Mouse (Mus musculus) brain, embryonic 18.5 days (tissue): ENCODE measurements around the gene Trpc5os.
A peak's percentile ranks its signal among the peaks of the same experiment; 100 is the strongest.

Source experiments
- DNase-seq: peaks from one replicate; pipeline ENCODE4 v3.0.0-alpha.2; 2012; ENCODE audit warnings: low read depth, low spot score

Trpc5os gene

DNA sequence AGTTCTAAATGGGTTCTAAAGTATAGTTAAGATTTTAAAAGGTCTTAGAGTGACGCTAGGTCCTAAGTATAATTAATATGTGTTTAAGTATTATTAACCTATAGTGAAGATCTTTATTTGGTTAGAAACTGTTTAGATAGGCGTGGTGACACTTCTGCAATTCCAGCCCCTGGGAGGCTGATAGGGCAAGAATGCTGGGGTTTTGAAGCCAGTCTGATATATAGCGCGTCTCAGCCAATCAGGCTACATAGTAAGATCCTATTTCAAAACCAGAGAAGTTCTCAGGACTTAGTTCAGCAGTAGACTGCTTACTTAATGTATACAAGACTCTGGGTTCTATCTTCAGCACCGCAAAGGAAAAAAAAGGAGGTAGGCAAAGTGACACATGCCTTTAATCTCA, at the start of gene Trpc5os:
TSS of gene Trpc5os (plus strand) at position 301 of the 400 bp plus-strand sequence.
- no peak for DNase-seq

DNA sequence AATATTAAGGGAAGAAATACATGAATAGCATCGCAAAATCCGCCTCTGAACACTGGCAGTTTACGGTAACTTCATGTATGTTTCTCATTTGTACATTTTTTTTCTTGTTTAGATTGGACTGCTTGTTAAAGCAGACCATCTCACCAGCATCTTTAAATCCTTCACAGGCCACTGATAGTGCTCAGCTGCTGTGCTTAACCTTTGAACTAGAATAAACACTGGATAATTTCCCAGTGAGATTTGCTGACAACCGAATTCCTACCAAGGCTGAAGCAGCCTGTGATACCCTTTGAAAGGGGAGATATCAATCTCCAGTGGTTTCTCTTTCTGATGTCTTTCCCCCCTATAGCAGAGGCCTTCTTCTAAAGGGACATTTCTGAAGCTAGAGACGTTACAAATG, 48.3 kb upstream of the Trpc5os start:
- no peak for DNase-seq

DNA sequence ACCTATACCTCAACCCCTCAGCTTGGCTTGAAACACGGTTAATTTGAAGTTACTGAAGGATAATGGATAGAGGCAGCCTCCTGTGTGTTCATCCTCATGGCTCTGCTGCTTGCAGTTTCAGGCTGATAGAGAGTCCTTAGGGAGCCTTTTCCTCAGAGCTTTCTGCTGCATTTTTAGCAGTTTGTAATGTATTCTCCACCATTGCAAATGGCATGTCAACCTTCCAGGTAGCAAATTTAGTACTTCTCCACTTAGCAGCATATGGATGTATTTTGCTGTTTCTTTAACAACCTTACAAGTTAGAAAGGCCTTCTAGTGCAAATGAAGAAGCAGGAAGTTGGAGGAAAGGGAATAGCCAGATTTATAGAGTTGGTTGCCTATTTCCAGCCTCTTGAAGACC, 36.1 kb upstream of the Trpc5os start:
- no peak for DNase-seq

DNA sequence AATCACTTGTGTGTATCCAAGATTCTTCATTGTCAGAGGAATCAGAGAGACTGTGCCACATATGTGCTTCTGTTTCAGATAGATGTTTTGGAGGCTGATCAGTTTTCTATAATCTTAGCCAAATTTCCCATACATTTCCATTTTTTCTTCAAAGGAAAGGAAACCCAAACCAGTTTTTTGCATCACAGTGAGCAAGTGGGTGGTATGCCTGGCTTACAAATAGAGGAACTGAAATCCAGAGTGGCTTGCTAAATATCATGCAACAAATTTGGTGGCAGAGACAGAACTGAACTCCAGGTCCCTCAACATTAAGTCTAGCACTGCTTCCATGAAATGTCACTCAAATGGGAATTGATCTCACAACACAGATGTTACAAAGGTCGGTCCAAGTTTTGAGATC, 35.3 kb upstream of the Trpc5os start:
- DNase-seq = no peak

DNA sequence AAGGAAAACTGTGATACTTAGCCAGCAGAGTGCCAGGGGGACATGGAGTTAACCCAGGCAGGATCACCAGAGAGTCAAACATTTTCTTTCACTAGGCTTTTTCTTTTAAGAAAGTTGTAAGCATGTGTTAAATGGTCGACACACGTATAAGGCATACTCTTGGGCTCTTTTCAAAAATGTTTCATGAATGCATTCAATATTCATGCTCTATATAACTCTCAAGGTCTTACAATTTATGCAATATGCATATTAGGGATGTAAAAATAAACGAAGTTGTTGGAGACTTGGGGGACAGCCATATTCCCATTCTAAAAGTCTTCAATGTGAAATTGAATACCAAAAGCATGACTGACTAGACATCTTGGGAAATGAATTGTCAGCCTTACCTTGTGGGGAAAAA, 32.5 kb upstream of the Trpc5os start:
- DNase-seq = no peak

DNA sequence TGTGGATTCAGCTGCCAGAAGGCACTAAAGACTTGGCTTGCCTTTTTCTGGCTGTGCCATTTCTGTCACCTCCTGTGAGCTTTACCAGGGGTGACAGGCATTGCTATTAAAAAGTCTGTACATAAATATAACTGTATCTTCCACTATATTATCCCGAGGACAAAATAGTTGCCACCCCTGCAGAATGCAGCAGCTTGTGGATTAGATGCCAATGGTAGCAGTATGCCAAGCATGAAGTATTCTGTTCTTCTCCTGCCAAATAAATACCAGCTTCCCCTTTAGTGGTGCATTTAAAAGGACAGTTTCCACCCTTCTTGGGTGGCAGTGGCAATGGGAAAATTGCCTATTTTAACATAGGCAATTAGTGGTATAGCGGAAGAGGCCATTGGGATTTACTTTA, 8.0 kb downstream of the Trpc5os start:
- peak; percentile 0 for DNase-seq

DNA sequence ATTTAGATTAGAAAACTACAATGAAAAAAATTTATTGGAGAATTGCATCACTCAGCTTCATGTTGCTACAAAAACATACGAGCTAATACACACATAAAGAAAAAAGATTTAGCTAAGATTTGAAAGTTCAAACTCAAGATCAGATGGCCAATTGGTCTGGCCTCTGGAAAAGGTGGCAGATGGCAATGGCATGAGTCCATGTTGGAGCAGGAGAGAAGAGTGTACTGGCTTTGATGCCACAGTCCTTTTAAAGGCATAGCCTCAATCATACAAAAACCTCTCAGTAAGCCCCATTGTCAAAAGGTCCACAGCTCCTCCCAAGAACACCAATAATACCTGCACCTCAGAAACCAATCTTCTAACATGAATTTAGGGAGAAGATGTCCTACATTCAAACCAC, 35.0 kb downstream of the Trpc5os start:
- DNase-seq = no peak

DNA sequence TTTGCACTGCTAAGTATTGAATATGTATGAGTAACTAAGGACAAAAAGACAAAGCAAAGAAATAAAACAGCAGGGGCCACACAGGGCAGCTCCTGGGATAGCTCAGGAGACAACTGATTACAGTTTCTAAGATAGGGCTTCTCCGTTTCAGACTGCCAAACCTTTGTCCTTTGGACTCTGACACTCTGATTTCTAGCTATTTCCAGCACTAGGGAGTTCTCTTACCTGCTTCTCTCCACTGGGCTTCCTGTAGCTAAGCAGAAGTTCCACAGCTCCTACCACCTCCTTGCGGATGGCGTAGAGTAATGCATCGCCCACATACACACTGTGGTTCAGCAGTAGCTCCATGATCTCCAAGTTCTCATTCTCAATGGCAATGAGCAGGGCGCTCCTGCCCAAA, 66.9 kb downstream of the Trpc5os start:
- no peak for DNase-seq

DNA sequence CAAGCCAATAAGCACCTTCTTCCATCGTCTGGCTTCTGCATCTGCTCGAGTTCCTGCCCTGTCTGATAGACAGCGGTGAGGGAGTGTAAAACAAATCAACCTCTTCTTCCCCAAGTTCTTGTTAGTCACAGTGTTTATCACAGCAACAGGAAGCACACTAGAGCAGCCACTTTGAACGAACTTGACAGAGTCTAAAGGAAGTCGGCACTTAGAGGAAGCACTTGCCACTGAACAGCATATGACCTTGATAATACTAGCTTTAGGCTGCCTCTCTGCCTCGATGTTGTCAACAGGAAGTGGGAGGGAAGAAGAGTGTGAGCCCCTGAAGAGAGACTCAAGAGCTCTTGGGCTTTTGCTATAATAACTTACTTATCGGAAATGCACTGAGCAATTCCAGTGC, 69.7 kb downstream of the Trpc5os start:
- DNase-seq = no peak
